Mouse (Mus musculus): Measurements from ENCODE around the gene Gabrb2.
A peak's percentile ranks its signal among the peaks of the same experiment; 100 is the strongest.

Gene Gabrb2

GRCm38 (mm10) chr11:42418996-42419782 is at the start of gene Gabrb2:
Gene Gabrb2, plus strand, starts transcription at chr11:42419757.
- DNase-seq (ENCODE audit: inconsistent age in 2 of 2, low spot score in 1 of 2) = peak in 1 of 2 experiments; percentile 25

GRCm38 (mm10) chr11:42378983-42379382 is 40.6 kb upstream of the Gabrb2 start:
- DNase-seq (ENCODE audit: inconsistent age in 2 of 2, low spot score in 1 of 2) = no peak

GRCm38 (mm10) chr11:42386486-42386885 is 33.1 kb upstream of the Gabrb2 start:
- no peak for DNase-seq (ENCODE audit: inconsistent age in 2 of 2, low spot score in 1 of 2)

GRCm38 (mm10) chr11:42390682-42391290 is 28.8 kb upstream of the Gabrb2 start:
- DNase-seq (ENCODE audit: inconsistent age in 2 of 2, low spot score in 1 of 2) = no peak

GRCm38 (mm10) chr11:42393451-42393850 is 26.1 kb upstream of the Gabrb2 start:
- no peak for DNase-seq (ENCODE audit: inconsistent age in 2 of 2, low spot score in 1 of 2)

- DNase-seq (ENCODE audit: inconsistent age in 2 of 2, low spot score in 1 of 2) = peak in 1 of 2 experiments; percentile 42
These were observed 455 bp downstream of the Gabrb2 start for GRCm38 (mm10) chr11:42419791-42420633.

- peak; percentile 40 to 78 for DNase-seq (ENCODE audit: inconsistent age in 2 of 2, low spot score in 1 of 2)
These were observed 1.3 kb downstream of the Gabrb2 start for GRCm38 (mm10) chr11:42420634-42421470.

- DNase-seq (ENCODE audit: inconsistent age in 2 of 2, low spot score in 1 of 2) = peak; percentile 39 to 78
These were observed 3.7 kb downstream of the Gabrb2 start for GRCm38 (mm10) chr11:42423231-42423630.

GRCm38 (mm10) chr11:42431495-42431894 is 11.9 kb downstream of the Gabrb2 start:
- no peak for DNase-seq (ENCODE audit: inconsistent age in 2 of 2, low spot score in 1 of 2)

GRCm38 (mm10) chr11:42438978-42439377 is 19.4 kb downstream of the Gabrb2 start:
- no peak for DNase-seq (ENCODE audit: inconsistent age in 2 of 2, low spot score in 1 of 2)

- no peak for DNase-seq (ENCODE audit: inconsistent age in 2 of 2, low spot score in 1 of 2)
These were observed 24.1 kb downstream of the Gabrb2 start for GRCm38 (mm10) chr11:42443641-42444040.

GRCm38 (mm10) chr11:42448929-42449328 is 29.4 kb downstream of the Gabrb2 start:
- DNase-seq (ENCODE audit: inconsistent age in 2 of 2, low spot score in 1 of 2) = no peak

- DNase-seq (ENCODE audit: inconsistent age in 2 of 2, low spot score in 1 of 2) = no peak
These were observed 44.6 kb downstream of the Gabrb2 start for GRCm38 (mm10) chr11:42464136-42464535.

GRCm38 (mm10) chr11:42468381-42468780 is 48.8 kb downstream of the Gabrb2 start:
- no peak for DNase-seq (ENCODE audit: inconsistent age in 2 of 2, low spot score in 1 of 2)

GRCm38 (mm10) chr11:42474523-42474922 is 55.0 kb downstream of the Gabrb2 start:
- DNase-seq (ENCODE audit: inconsistent age in 2 of 2, low spot score in 1 of 2) = no peak

- DNase-seq (ENCODE audit: inconsistent age in 2 of 2, low spot score in 1 of 2) = no peak
These were observed 68.1 kb downstream of the Gabrb2 start for GRCm38 (mm10) chr11:42487625-42488024.

- no peak for DNase-seq (ENCODE audit: inconsistent age in 2 of 2, low spot score in 1 of 2)
These were observed 81.6 kb downstream of the Gabrb2 start for GRCm38 (mm10) chr11:42501166-42501565.

GRCm38 (mm10) chr11:42505436-42505835 is 85.9 kb downstream of the Gabrb2 start:
- no peak for DNase-seq (ENCODE audit: inconsistent age in 2 of 2, low spot score in 1 of 2)

GRCm38 (mm10) chr11:42505911-42506310 is 86.4 kb downstream of the Gabrb2 start:
- DNase-seq (ENCODE audit: inconsistent age in 2 of 2, low spot score in 1 of 2) = no peak

GRCm38 (mm10) chr11:42521960-42522359 is 102.4 kb downstream of the Gabrb2 start:
- DNase-seq (ENCODE audit: inconsistent age in 2 of 2, low spot score in 1 of 2) = no peak
